Mouse (Mus musculus) bone marrow macrophage, adult 2 months (primary cell): ENCODE data around the gene Grm7.

Experiments
- CTCF ChIP-seq: IDR thresholded peaks from 2 replicates; pipeline ENCODE4 v1.5.1; 2012; ENCODE audit warnings: low read depth, mild to moderate bottlenecking, low read length, moderate library complexity
- POLR2A ChIP-seq: IDR thresholded peaks from 2 replicates; pipeline ENCODE4 v1.6.1; 2012; ENCODE audit warnings: mild to moderate bottlenecking, low read depth, low read length, borderline replicate concordance

DNA sequence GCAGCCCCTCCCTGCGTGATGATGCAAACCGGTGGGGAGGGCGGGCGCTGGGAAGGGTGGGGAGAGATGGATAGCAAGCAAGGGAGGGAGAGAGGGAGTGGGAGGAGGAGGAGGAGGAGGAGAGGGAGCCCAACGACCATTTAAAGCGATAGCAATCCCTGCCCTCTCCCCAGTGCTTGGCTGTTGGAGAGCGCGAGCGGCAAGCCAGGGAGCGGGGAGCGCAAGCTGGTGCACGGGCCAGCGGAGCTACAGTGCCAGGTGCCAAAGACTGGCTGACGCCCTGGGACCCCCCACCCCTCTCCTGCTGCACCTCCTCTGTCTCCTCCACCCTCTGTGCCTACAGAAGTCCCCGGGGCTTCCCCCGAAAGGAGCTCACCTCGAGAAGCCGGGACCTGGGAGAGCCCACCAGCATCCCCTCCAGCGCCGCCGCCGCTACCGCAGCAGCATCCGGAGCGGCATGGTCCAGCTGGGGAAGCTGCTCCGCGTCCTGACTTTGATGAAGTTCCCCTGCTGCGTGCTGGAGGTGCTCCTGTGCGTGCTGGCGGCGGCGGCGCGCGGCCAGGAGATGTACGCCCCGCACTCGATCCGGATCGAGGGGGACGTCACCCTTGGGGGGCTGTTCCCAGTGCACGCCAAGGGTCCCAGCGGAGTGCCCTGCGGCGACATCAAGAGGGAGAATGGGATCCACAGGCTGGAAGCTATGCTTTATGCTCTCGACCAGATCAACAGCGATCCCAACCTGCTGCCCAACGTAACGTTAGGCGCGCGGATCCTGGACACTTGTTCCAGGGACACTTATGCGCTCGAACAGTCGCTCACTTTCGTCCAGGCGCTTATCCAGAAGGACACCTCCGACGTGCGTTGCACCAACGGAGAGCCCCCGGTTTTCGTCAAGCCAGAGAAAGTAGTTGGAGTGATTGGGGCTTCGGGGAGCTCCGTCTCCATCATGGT is at the start of gene Grm7:
- TF ChIP-seq CTCF (no peak), POLR2A (no peak)
